Mouse (Mus musculus) stomach, embryonic 15.5 days (tissue): ENCODE results near the gene Srpr. TPM values are rescaled to one million over a fixed set of nuclear protein-coding genes. Genes with fewer than 3 reads are reported as not detected.

Experiments
- ATAC-seq: fragments of 200-750 bp; cut with Nextera tagmentation; 2 replicates; pipeline ENCODE4 v1.8.0; 2017; ENCODE audit warnings: low read depth, moderate number of reproducible peaks, moderate TSS enrichment; ENCODE audit not compliant: insufficient read depth, low FRiP score
- H3K27ac ChIP-seq: fragments of 300-500 bp; sonication (generic); 2 replicates; pipeline ENCODE4 v1.5.1; 2015; ENCODE audit warnings: mild to moderate bottlenecking, inconsistent platforms
- H3K27me3 ChIP-seq: fragments of 300-500 bp; sonication (generic); replicated peaks from 2 replicates; pipeline ENCODE4 v1.6.1; 2015; ENCODE audit warnings: inconsistent platforms
- H3K36me3 ChIP-seq: fragments of 300-500 bp; sonication (generic); 2 replicates; pipeline ENCODE4 v1.6.1; 2015; ENCODE audit warnings: inconsistent platforms
- H3K4me1 ChIP-seq: fragments of 300-500 bp; sonication (generic); 2 replicates; pipeline ENCODE4 v1.6.1; 2015; ENCODE audit warnings: inconsistent platforms
- H3K4me2 ChIP-seq: fragments of 300-500 bp; sonication (generic); 2 replicates; pipeline ENCODE4 v1.6.1; 2015; ENCODE audit warnings: mild to moderate bottlenecking, inconsistent platforms
- H3K4me3 ChIP-seq: fragments of 300-500 bp; sonication (generic); replicated peaks from 2 replicates; pipeline ENCODE4 v1.5.1; 2015; ENCODE audit warnings: inconsistent platforms
- H3K9ac ChIP-seq: fragments of 300-500 bp; sonication (generic); 2 replicates; pipeline ENCODE4 v1.6.1; 2015; ENCODE audit warnings: inconsistent platforms
- H3K9me3 ChIP-seq: fragments of 300-500 bp; sonication (generic); 2 replicates; pipeline ENCODE4 v1.6.1; 2016; ENCODE audit warnings: inconsistent platforms
- WGBS: fragments of 180-500 bp; shearing (Covaris S2); methylation state at CpG from one replicate; pipeline ENCODE4 v1.1.7; 2015; 5-methylcytosine and 5-hydroxymethylcytosine counted together
- polyA plus RNA-seq: library from polyadenylated mRNA; unstranded; fragments of >200 nt; fragmentation: Nextera tagmentation; extraction: Ambion mirVana; gene quantifications from 2 replicates; pipeline ENCODE4 v1.2.1, GENCODE M21; 2015

The Srpr gene
- polyA plus RNA-seq, 1 experiment from 2014 or later: 141 TPM

DNA sequence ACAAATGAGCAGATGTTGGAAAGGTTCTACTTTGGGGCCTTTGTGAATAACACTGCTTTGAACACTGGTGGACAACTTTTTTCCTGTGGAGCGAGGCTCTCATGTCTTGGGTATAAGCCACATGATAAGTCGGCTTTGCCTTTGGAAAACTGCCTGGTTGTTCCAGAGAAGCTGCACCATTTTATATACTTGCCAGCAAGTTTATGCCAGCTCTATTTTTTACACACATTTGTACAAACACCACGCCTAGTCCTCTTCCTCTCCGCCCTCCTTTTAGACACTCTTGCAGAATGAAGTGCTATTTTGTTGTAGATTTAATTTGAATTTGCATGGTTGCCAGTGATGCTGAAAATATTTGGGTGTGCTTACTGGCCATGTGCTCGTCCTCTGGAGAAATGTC is 93.5 kb downstream of the Srpr start:
- ATAC-seq: no peak
- Histone ChIP-seq H3K4me2 (no peak overlapping the region), H3K27me3 (no peaks in the 10 kb centered on the region), H3K27ac (no peak overlapping the region), H3K4me3 (no peak overlapping the region), H3K9me3 (no peaks in the 10 kb centered on the region), H3K4me1 (no peaks in the 10 kb centered on the region), H3K36me3 (no peaks in the 10 kb centered on the region), H3K9ac (no peak overlapping the region)
- WGBS: 68% methylated on average over 5 of the region's 5 CpGs

Other genes with a start within 250 kb of the Srpr start
- 45.7 and 59.4 TPM in 2 replicates for gene St3gal4, start 80.9 kb upstream of the Srpr start, polyA plus RNA-seq
- gene Dcps, start 24.1 kb upstream of the Srpr start, polyA plus RNA-seq: 77.7 and 82.4 TPM in 2 replicates
- 12.8 and 13.9 TPM in 2 replicates for gene Tirap, start 116 bp downstream of the Srpr start, polyA plus RNA-seq
- gene Foxred1, start 10.9 kb downstream of the Srpr start, polyA plus RNA-seq: 39.7 and 46.6 TPM in 2 replicates
- gene Fam118b, start 67.6 kb downstream of the Srpr start, polyA plus RNA-seq: 32.7 and 38.9 TPM in 2 replicates
- gene Rpusd4, start 67.7 kb downstream of the Srpr start, polyA plus RNA-seq: 28.6 and 29.0 TPM in 2 replicates
- 10.2 and 10.4 TPM in 2 replicates for gene Cdon, start 221.0 kb downstream of the Srpr start, polyA plus RNA-seq